Mouse (Mus musculus) A20 (cell line): Measurements from ENCODE around the gene Arid1b.
A peak's percentile ranks its signal among the peaks of the same experiment; 100 is the strongest.

ENCODE experiments used
- DNase-seq: peaks from one replicate; pipeline ENCODE4 v3.0.0-alpha.2; 2011; ENCODE audit warnings: low read depth, low spot score

Gene Arid1b

DNA sequence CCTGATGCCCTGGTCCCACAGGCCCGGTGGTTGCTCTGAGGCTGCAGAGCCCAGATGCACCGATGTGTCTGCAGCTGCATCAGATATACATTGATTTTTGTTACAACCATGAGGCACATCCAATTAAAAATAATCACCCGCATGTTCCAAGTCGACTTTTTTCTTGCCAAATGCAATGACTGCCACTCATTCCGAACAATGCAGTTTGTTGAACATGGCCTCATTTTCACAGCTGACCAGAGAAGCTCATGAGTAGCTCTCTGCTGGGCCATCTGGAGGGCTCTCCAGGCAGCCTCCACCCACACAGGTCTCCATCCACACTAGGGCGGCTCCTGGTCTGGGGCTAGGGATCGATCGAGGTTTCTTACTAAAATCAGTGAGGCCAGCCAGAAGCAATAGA lies 378.8 kb downstream of the Arid1b start:
- DNase-seq = no peak

DNA sequence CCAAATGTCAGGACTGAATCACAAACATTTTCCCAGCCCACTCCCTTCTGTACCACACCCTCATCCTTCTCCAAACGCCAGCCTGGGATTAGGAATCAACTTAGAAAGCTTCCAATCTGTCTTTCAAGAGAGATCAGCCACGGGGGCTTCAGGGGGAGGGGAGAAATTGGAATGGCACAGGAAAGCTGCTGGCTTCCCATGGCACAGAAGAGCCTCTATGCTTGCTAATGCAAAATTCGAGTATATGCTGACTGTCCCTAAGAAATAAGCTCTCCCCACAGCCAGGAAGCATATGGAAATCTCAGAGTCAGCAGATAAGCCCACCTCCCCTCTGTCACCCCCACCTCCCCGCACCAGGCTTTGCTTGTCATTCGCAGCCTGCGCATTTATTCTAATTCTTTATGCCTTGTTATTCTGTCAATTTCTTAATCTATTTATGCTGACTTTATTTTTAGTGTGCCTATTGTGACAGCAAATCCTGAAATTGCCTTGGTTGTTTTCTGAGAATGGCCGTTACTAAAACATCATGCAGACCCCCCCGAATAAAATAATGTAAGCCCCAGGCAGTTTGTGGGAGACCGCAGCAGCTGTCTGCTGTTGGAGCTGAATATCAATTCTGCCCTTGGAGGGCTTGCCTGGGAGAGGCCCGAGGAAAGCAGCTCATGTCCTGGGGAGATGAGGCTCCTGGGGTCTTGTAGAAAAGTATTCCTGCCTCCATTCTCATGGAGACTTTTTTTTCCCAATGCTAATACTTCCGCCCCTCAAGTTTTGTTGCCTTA lies 383.2 kb downstream of the Arid1b start:
- no peak for DNase-seq

DNA sequence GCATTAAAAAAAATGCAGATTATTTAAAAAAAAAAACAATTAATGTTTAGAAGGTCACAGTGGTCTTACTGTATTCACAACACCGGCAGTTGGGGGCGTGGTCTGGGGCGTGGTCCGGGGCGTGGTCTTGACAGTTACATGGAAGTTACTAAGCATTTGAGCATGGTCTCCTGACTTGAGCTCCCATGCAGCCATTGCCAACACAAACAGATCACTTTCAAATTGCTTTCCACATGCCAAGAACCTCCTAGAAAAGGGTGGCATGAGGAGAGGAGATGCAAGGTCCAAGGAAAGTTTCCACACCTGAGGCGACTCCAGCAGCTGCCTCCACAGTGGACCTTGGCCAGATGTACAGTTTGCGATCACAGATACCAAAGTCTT lies 383.8 kb downstream of the Arid1b start:
- peak; percentile 38 for DNase-seq

DNA sequence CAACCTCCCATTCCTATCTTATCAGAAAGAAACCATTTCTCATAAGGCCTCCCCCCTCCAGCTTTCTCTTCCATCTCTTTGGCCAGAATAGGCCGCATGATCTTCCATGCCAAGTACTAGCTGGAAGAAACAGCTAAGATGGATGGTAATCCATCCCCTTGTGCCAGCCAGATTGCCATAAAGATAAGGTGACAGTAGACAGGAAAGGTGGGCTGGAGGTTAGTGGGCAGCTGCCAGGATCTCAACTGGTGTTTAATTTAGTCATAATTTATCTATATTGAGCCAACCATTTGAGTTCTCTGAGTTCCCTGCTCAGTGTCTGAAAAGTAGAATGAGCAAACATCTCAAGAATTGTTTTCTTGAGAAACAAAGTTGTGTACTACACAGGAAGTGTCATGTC lies 391.6 kb downstream of the Arid1b start:
- no peak for DNase-seq

- no peak for DNase-seq
Measured at GRCm38 (mm10) chr17:5386885-5387545, 392.9 kb downstream of the Arid1b start.

- no peak for DNase-seq
Measured at GRCm38 (mm10) chr17:5388351-5388750, 394.2 kb downstream of the Arid1b start.

- no peak for DNase-seq
Measured at GRCm38 (mm10) chr17:5390682-5391081, 396.6 kb downstream of the Arid1b start.

DNA sequence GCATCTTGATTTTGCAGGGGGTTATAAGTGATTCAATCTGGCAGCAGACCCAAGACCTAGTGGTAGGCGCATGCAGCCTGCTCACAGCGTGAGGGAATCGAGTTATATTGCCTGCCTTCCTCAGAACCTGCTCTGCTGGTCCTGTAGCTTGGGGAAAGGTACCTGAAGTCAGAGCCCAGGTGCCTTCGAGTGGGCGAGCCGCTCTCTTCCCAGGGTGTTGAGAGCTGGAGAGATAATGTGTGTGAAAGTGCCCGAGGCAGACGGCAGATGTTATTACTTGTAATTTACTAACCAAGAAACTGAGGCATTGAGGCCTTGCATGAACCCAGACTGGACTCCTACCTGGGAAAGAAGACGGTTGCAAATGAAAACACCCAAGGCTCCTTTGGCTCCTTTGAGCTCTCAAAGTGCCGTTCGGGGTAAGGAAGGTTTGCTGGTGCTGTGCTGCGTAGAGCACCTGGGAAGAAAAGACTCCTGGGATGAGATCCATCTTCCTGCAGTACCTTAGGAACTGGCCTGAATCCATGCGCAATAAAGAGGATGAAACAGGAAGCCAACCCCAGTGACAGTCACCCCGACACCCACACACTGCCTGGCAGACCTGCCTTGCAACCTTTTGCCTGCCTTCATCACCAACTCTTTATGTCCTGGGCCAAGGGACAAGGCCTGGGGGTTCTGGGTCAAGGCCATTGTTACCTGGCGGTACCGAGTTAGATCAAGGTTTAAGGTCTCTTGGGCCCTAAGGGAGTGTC lies 401.5 kb downstream of the Arid1b start:
- DNase-seq = no peak

- DNase-seq = no peak
Measured at GRCm38 (mm10) chr17:5396213-5396612, 402.1 kb downstream of the Arid1b start.
